20 mouse cellular contexts compared by ENCODE assay signal in genomic region chr6:6496336-6496735, GRCm38 (mm10).
A peak's percentile ranks its signal among the peaks of the same experiment; 100 is the strongest.
DNase-seq lines count a peak whose midpoint lies in the region; ATAC-seq and TF ChIP-seq lines count a peak whose summit lies in the region.
"Had no signal": no experiment of that assay in that cellular context is flagged by ENCODE, and none has a peak within 500 bp of the region (broad histone marks: within the 10 kb centered on the region; RNA-seq: fewer than 3 reads in every experiment).

No protein-coding gene starts in this region.

- no peak overlapping the region for H3K27ac ChIP-seq in liver, postnatal 0 days (ENCODE audit: low read depth)
- no peak overlapping the region for H3K27ac ChIP-seq in liver, embryonic 11.5 days (ENCODE audit: low read depth, low read length)
- H3K27ac ChIP-seq in hindbrain, embryonic 10.5 days: no peak overlapping the region
- no peak overlapping the region for H3K27ac ChIP-seq in forebrain, embryonic 16.5 days (ENCODE audit: low read length)
- H3K27ac ChIP-seq: embryonic facial prominence, embryonic 10.5 days; embryonic facial prominence, embryonic 12.5 days; forebrain, embryonic 13.5 days; forebrain, embryonic 15.5 days had no signal

- TF ChIP-seq EP300 in liver, postnatal 0 days (IDR thresholded peaks at IDR 0.05; ENCODE audit: low read depth): no peak

- no peak for DNase-seq in liver, postnatal 0 days
- no peak for DNase-seq in liver, embryonic 11.5 days (ENCODE audit: low spot score)
- no peak for DNase-seq in hindbrain, embryonic 10.5 days (ENCODE audit: low spot score)
- no peak for DNase-seq in embryo, embryonic 9.5 days (ENCODE audit: extremely low spot score)
- DNase-seq: adrenal gland, adult 8-10 months; adrenal gland, postnatal 14 days; cerebellum, adult 11 months; cerebellum, adult 18-20 months; cerebellum, adult 8-10 months; cerebellum, adult 9-11 months; cerebellum, postnatal 14 days; cerebellum, postnatal 36 days; embryo, embryonic 11 days had no signal

- TF ChIP-seq CTCF in liver, postnatal 0 days (IDR thresholded peaks at IDR 0.05; ENCODE audit: low read depth): no peak

- no peak overlapping the region for H3K4me2 ChIP-seq in liver, postnatal 0 days (ENCODE audit: low read depth, low read length)
- H3K4me2 ChIP-seq in liver, embryonic 11.5 days: no peak overlapping the region
- H3K4me2 ChIP-seq in forebrain, embryonic 16.5 days (ENCODE audit: low read length): no peak overlapping the region
- H3K4me2 ChIP-seq: embryonic facial prominence, embryonic 12.5 days; forebrain, embryonic 13.5 days; forebrain, embryonic 15.5 days had no signal

- no peak overlapping the region for H3K4me3 ChIP-seq in liver, postnatal 0 days (ENCODE audit: low read depth, low read length)
- H3K4me3 ChIP-seq in liver, embryonic 11.5 days (ENCODE audit: low read depth, low read length): no peak overlapping the region
- H3K4me3 ChIP-seq in hindbrain, embryonic 10.5 days: no peak overlapping the region
- H3K4me3 ChIP-seq in forebrain, embryonic 16.5 days (replicated peaks; ENCODE audit: low read length): no peak overlapping the region
- H3K4me3 ChIP-seq: embryonic facial prominence, embryonic 10.5 days; embryonic facial prominence, embryonic 12.5 days; forebrain, embryonic 13.5 days; forebrain, embryonic 15.5 days had no signal

- H3K4me1 ChIP-seq in liver, postnatal 0 days (ENCODE audit: insufficient read depth): no peaks in the 10 kb centered on the region
- H3K4me1 ChIP-seq in liver, embryonic 11.5 days (replicated peaks; ENCODE audit: control insufficient read depth, insufficient read depth, low read length): no peaks in the 10 kb centered on the region
- H3K4me1 ChIP-seq in hindbrain, embryonic 10.5 days (replicated peaks): no peaks in the 10 kb centered on the region
- H3K4me1 ChIP-seq in forebrain, embryonic 16.5 days (replicated peaks; ENCODE audit: control insufficient read depth, insufficient read depth, low read length): no peaks in the 10 kb centered on the region
- H3K4me1 ChIP-seq: embryonic facial prominence, embryonic 10.5 days; embryonic facial prominence, embryonic 12.5 days; forebrain, embryonic 13.5 days; forebrain, embryonic 15.5 days had no signal

- 67% methylated on average over 4 of the region's 4 CpGs for WGBS in liver, postnatal 0 days (ENCODE audit: insufficient replicate concordance)
- WGBS in liver, embryonic 11.5 days: 85% methylated on average over 4 of the region's 4 CpGs
- 92% methylated on average over 4 of the region's 4 CpGs for WGBS in hindbrain, embryonic 10.5 days
- 92% methylated on average over 4 of the region's 4 CpGs for WGBS in forebrain, embryonic 16.5 days

- no peak overlapping the region for H3K9ac ChIP-seq in liver, postnatal 0 days (replicated peaks)
- H3K9ac ChIP-seq in liver, embryonic 11.5 days (ENCODE audit: low read depth, low read length): no peak overlapping the region
- H3K9ac ChIP-seq in forebrain, embryonic 16.5 days (replicated peaks; ENCODE audit: low read depth, low read length): no peak overlapping the region
- H3K9ac ChIP-seq: embryonic facial prominence, embryonic 12.5 days; forebrain, embryonic 13.5 days; forebrain, embryonic 15.5 days had no signal

- H3K27me3 ChIP-seq in liver, postnatal 0 days (ENCODE audit: insufficient read depth, low read length): no peaks in the 10 kb centered on the region
- no peaks in the 10 kb centered on the region for H3K27me3 ChIP-seq in liver, embryonic 11.5 days (replicated peaks; ENCODE audit: control insufficient read depth, insufficient read depth, low read length)
- H3K27me3 ChIP-seq in hindbrain, embryonic 10.5 days (ENCODE audit: insufficient read depth, poor library complexity, severe bottlenecking): no peaks in the 10 kb centered on the region
- H3K27me3 ChIP-seq in forebrain, embryonic 16.5 days (replicated peaks; ENCODE audit: control insufficient read depth, insufficient read depth, low read length): no peaks in the 10 kb centered on the region
- H3K27me3 ChIP-seq: embryonic facial prominence, embryonic 12.5 days; forebrain, embryonic 13.5 days; forebrain, embryonic 15.5 days had no signal

- H3K36me3 ChIP-seq in liver, postnatal 0 days (replicated peaks; ENCODE audit: insufficient read depth, low read length): no peaks in the 10 kb centered on the region
- H3K36me3 ChIP-seq in liver, embryonic 11.5 days (ENCODE audit: control insufficient read depth, insufficient read depth, low read length): no peaks in the 10 kb centered on the region
- no peaks in the 10 kb centered on the region for H3K36me3 ChIP-seq in hindbrain, embryonic 10.5 days
- H3K36me3 ChIP-seq in forebrain, embryonic 16.5 days (ENCODE audit: control insufficient read depth, insufficient read depth): no peaks in the 10 kb centered on the region
- H3K36me3 ChIP-seq: embryonic facial prominence, embryonic 10.5 days; embryonic facial prominence, embryonic 12.5 days; forebrain, embryonic 15.5 days had no signal

- ATAC-seq in liver, postnatal 0 days: peak; percentile 57; the same call in 1 of the 2 replicates
- ATAC-seq in liver, embryonic 11.5 days (replicated peaks; ENCODE audit: low FRiP score): no peak
- peak; percentile 95 for ATAC-seq in granulocyte monocyte progenitor cell, adult 5-6 weeks (replicated peaks; ENCODE audit: poor library complexity, severe bottlenecking)
- ATAC-seq in megakaryocyte progenitor cell, adult 5-6 weeks (replicated peaks; ENCODE audit: poor library complexity): peak; percentile 91
- no peak for ATAC-seq in forebrain, embryonic 16.5 days
- ATAC-seq: forebrain, embryonic 13.5 days; forebrain, embryonic 15.5 days had no signal

- no peaks in the 10 kb centered on the region for H3K9me3 ChIP-seq in liver, postnatal 0 days (ENCODE audit: low read length)
- H3K9me3 ChIP-seq in liver, embryonic 11.5 days (ENCODE audit: control insufficient read depth, low read length): no peaks in the 10 kb centered on the region
- H3K9me3 ChIP-seq in hindbrain, embryonic 10.5 days: no peaks in the 10 kb centered on the region
- no peaks in the 10 kb centered on the region for H3K9me3 ChIP-seq in forebrain, embryonic 16.5 days (ENCODE audit: control insufficient read depth, low read length)
- H3K9me3 ChIP-seq: embryonic facial prominence, embryonic 10.5 days; embryonic facial prominence, embryonic 12.5 days; forebrain, embryonic 13.5 days; forebrain, embryonic 15.5 days had no signal

Comparison
In these comparisons a context has a peak if more than half of its experiments do, and no peak if none do; other contexts are left out.
1. ATAC-seq: peak in liver, postnatal 0 days (single experiment), granulocyte monocyte progenitor cell, adult 5-6 weeks (single experiment) and megakaryocyte progenitor cell, adult 5-6 weeks (single experiment); none in liver, embryonic 11.5 days (single experiment) and forebrain, embryonic 16.5 days (single experiment).